Mouse (Mus musculus): ENCODE measurements around the gene Trmu.

DNA sequence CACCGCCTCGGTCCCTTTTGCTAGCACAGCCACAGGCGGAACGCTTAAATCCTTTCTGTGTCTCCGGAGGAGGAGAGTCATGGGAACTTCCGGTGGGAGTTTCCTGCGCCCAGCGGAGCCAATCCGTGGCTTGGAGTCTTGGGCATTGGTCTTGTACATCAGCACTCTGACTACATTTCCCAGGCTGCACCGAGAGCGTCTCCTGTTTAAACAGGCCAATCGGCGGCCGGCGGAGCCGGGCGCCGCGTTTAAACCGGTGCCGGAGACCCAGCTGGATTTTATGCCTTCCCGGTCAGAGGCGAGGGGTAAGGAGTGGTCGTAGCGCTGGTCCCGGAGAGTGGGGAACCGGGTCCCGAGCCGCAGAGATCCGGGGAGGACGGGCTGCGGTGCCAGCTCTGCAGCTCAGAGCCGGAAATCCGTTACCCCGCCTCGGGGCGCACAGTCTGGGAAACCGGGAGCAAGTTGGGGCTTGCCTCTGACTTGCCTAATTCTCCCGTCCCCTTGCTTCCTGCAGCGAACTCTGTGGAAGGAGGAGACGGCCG is 19.6 kb upstream of the Trmu start, which contains the start of gene Gtse1:
- TF ChIP-seq CTCF (IDR thresholded peaks at IDR 0.05; ENCODE audit: low read depth, low read length) (no peak), POLR2A (IDR thresholded peaks at IDR 0.05; ENCODE audit: extremely low read depth, insufficient read depth, low read length) (0 out of 2 replicates have a peak, but pooled peaks have one; percentile 44)

Data from liver, adult 2 months (tissue).